Mouse (Mus musculus) hindbrain, embryonic 15.5 days (tissue): Measurements from ENCODE around the gene Sppl3. TPM values are rescaled to one million over a fixed set of nuclear protein-coding genes. Genes with fewer than 3 reads are reported as not detected.
"Not testable (repeated sequence)": the region's sequence is repeated elsewhere in the genome, so short reads cannot be mapped to it uniquely, and the experiment has no call there.

Experiments
- ATAC-seq: fragments of 200-750 bp; cut with Nextera tagmentation; 2 replicates; pipeline ENCODE4 v1.8.0; 2017; ENCODE audit warnings: low read depth, moderate number of reproducible peaks, moderate TSS enrichment; ENCODE audit not compliant: low FRiP score
- H3K27ac ChIP-seq: fragments of 300-500 bp; sonication (generic); replicated peaks from 2 replicates; pipeline ENCODE4 v1.5.1; 2015; ENCODE audit warnings: mild to moderate bottlenecking, inconsistent platforms
- H3K27me3 ChIP-seq: fragments of 300-500 bp; sonication (generic); 2 replicates; pipeline ENCODE4 v1.6.1; 2015; ENCODE audit warnings: control low read depth, inconsistent platforms
- H3K36me3 ChIP-seq: fragments of 300-500 bp; sonication (generic); 2 replicates; pipeline ENCODE4 v1.6.1; 2015; ENCODE audit warnings: control low read depth, inconsistent platforms
- H3K4me1 ChIP-seq: fragments of 300-500 bp; sonication (generic); replicated peaks from 2 replicates; pipeline ENCODE4 v1.6.1; 2015; ENCODE audit warnings: control low read depth, inconsistent platforms
- H3K4me2 ChIP-seq: fragments of 300-500 bp; sonication (generic); 2 replicates; pipeline ENCODE4 v1.6.1; 2015; ENCODE audit warnings: moderate library complexity, mild to moderate bottlenecking, inconsistent platforms
- H3K4me3 ChIP-seq: fragments of 300-500 bp; sonication (generic); 2 replicates; pipeline ENCODE4 v1.5.1; 2015; ENCODE audit warnings: mild to moderate bottlenecking, inconsistent platforms
- H3K9ac ChIP-seq: fragments of 300-500 bp; sonication (generic); 2 replicates; pipeline ENCODE4 v1.6.1; 2015; ENCODE audit warnings: inconsistent platforms
- H3K9me3 ChIP-seq: fragments of 300-500 bp; sonication (generic); 2 replicates; pipeline ENCODE4 v1.6.1; 2016; ENCODE audit warnings: control low read depth, inconsistent platforms
- WGBS: fragments of 180-500 bp; shearing (Covaris S2); methylation state at CpG from one replicate; pipeline ENCODE4 v1.1.7; 2015; 5-methylcytosine and 5-hydroxymethylcytosine counted together
- polyA plus RNA-seq: library from polyadenylated mRNA; unstranded; fragments of >200 nt; fragmentation: Nextera tagmentation; extraction: Ambion mirVana; gene quantifications from 2 replicates; pipeline ENCODE4 v1.2.1, GENCODE M21; 2015

Sppl3 gene
- polyA plus RNA-seq, 1 experiment from 2014 or later: 46.1 TPM

DNA sequence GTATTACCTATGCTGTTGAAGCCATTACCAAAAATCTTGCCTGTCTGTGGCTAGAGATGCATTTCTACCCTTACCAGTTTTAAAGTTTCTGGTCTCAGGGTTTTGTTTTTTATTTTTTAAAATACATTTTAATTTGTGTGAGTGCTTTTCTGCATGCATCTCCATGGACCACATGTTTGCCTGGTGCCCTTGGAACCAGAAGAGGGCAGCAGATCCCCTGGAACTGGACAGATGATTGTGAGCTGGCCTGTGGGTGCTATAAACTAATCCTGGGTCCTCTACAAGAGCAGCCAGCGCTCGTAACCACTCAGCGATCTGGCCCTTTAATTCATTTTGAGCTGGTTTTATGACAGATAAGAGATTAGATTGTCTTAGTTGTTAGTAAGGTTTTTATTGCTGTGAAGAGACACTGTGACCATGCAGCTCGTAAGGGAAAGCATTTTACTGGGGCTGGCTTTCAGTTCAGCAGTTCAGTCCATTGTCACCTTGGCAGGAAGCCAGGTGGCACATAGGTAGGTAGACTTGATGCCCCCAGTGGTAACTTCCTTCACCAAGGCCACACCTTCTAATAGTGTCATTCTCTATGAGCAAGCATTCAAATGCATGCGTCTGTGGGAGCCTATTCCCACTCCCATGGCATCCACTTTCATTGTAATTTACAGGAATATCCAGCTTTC lies 78.8 kb downstream of the Sppl3 start:
- H3K36me3 ChIP-seq: peaks cover 56% of the 10 kb centered on the region
- WGBS: 91% methylated on average over 5 of the region's 5 CpGs

DNA sequence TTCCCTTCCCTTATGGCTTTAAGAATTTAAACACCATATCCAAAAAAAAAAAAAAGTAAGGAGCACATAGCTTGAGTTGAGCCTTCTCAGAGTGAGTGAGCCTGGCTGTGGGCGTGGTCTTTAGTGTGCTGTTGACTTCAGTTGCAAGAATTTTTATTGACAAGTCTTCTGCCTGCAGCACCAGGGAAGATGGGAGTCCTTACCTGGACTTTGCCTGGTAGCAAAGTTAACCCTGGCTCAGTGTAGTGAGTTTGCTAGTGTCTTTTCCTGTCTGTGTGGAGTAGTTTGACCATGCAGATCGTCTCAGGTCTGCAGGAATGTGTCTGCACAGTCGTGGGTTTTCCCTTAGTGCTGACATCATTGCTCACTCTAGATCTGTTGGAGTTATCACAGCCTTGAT lies 80.1 kb downstream of the Sppl3 start:
- H3K9me3 ChIP-seq: no peaks in the 10 kb centered on the region
- no peak overlapping the region for H3K27ac ChIP-seq
- no peak for ATAC-seq
- no peaks in the 10 kb centered on the region for H3K4me1 ChIP-seq
- H3K9ac ChIP-seq: no peak overlapping the region
- H3K36me3 ChIP-seq: peaks cover 65% of the 10 kb centered on the region
- 87% methylated on average over 3 of the region's 3 CpGs for WGBS
- H3K4me2 ChIP-seq: no peak overlapping the region
- no peaks in the 10 kb centered on the region for H3K27me3 ChIP-seq
- no peak overlapping the region for H3K4me3 ChIP-seq

More for the DNA sequence above, 78.8 kb downstream of the Sppl3 start:
- no peak for ATAC-seq
- H3K27me3 ChIP-seq: no peaks in the 10 kb centered on the region
- H3K4me1 ChIP-seq: no peaks in the 10 kb centered on the region
- H3K4me2 ChIP-seq: no peak overlapping the region
- no peaks in the 10 kb centered on the region for H3K9me3 ChIP-seq
- no peak overlapping the region for H3K27ac ChIP-seq
- H3K4me3 ChIP-seq: no peak overlapping the region
- no peak overlapping the region for H3K9ac ChIP-seq

GRCm38 (mm10) chr5:115091776-115092175 lies 80.8 kb downstream of the Sppl3 start:
- Histone ChIP-seq H3K4me3 (no peak overlapping the region), H3K4me1 (no peaks in the 10 kb centered on the region), H3K9ac (no peak overlapping the region), H3K27me3 (no peaks in the 10 kb centered on the region), H3K4me2 (no peak overlapping the region), H3K27ac (no peak overlapping the region), H3K36me3 (peaks cover 65% of the 10 kb centered on the region), H3K9me3 (no peaks in the 10 kb centered on the region)
- ATAC-seq: no peak
- WGBS: 91% methylated on average over 6 of the region's 6 CpGs

GRCm38 (mm10) chr5:115098195-115098594 lies 87.3 kb downstream of the Sppl3 start, which contains the start of gene Gm10401:
Gene Gm10401, minus strand, starts transcription at chr5:115098295.
- Histone ChIP-seq H3K27ac (no peak within 1 kb of the TSS), H3K9me3 (no peaks in the 10 kb centered on the region), H3K4me1 (no peaks in the 10 kb centered on the region), H3K27me3 (no peaks in the 10 kb centered on the region), H3K4me2 (no peak within 1 kb of the TSS), H3K4me3 (no peak within 1 kb of the TSS), H3K36me3 (peaks cover 43% of the 10 kb centered on the region), H3K9ac (no peak within 1 kb of the TSS)
- ATAC-seq: no peak
- 96% methylated on average over 8 of the region's 8 CpGs for WGBS

DNA sequence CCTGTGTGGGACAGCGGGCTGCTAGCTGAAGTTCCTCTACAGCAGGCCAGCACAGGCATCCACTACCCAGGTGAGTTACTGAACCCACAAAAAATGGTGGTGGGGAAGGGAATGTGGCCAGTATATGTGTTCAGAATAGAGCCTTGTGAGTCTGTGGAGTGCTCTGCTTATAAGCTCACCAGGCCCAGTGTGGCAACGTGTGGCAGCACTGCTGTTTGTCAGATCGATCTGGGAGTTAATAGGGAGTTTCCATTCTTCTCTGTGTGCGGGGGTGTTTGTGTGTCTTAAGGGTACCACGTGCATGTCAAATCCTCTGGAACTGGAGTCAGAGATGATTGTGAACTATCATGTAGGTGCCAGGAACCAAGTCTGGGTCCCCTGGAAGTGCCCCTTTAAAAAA lies 88.6 kb downstream of the Sppl3 start:
- WGBS: 82% methylated on average over 5 of the region's 5 CpGs
- Histone ChIP-seq H3K9me3 (no peaks in the 10 kb centered on the region), H3K4me2 (no peak overlapping the region), H3K27ac (no peak overlapping the region), H3K9ac (no peak overlapping the region), H3K36me3 (peaks cover 43% of the 10 kb centered on the region), H3K4me3 (no peak overlapping the region), H3K4me1 (no peaks in the 10 kb centered on the region), H3K27me3 (no peaks in the 10 kb centered on the region)
- no peak for ATAC-seq

DNA sequence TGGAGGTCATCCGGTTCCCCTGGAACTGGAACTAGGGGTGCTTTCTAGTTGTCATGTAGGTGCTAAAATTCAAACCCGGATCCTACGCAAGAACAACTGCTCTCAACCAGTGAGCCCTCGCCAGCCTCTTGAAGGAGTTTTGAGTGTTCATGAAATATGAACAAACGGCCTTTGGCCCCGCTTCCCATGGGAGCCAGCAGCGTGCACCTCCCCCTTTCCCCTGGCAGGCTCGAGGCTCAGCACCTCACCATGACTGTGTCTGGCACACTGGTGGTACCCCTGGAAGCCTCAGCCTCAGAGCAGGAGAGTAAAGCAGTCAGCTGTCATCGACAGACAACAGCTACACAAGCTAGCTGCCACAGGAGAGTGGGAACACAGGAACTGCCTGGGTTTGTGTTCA lies 89.1 kb downstream of the Sppl3 start:
- 89% methylated on average over 9 of the region's 9 CpGs for WGBS
- Histone ChIP-seq H3K9ac (no peak overlapping the region), H3K36me3 (peaks cover 41% of the 10 kb centered on the region), H3K4me3 (no peak overlapping the region), H3K9me3 (no peaks in the 10 kb centered on the region), H3K4me1 (no peaks in the 10 kb centered on the region), H3K27ac (no peak overlapping the region), H3K4me2 (no peak overlapping the region), H3K27me3 (no peaks in the 10 kb centered on the region)
- no peak for ATAC-seq

DNA sequence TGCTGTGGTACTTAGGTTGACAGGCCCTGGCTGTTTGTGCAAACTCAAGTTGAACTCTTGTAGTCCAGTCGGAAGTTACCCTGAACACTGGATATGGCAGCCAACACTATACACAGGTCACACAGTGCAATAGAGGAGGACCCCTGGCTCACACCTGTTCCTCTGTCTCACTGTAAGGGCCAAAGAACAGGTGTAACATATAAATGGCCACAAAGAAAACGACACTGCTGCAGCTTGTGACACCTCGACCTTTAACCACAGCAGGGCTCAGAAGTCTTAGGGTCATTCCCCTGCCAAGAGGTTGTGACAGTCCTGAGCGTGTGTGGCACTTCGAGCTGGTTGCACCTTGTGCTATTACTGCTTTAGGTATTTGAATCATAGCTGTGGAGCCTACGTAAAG lies 89.5 kb downstream of the Sppl3 start:
- ATAC-seq: no peak
- Histone ChIP-seq H3K9me3 (no peaks in the 10 kb centered on the region), H3K4me2 (no peak overlapping the region), H3K27me3 (no peaks in the 10 kb centered on the region), H3K4me3 (no peak overlapping the region), H3K27ac (no peak overlapping the region), H3K4me1 (no peaks in the 10 kb centered on the region), H3K36me3 (peaks cover 36% of the 10 kb centered on the region), H3K9ac (no peak overlapping the region)
- WGBS: 87% methylated on average over 6 of the region's 6 CpGs

DNA sequence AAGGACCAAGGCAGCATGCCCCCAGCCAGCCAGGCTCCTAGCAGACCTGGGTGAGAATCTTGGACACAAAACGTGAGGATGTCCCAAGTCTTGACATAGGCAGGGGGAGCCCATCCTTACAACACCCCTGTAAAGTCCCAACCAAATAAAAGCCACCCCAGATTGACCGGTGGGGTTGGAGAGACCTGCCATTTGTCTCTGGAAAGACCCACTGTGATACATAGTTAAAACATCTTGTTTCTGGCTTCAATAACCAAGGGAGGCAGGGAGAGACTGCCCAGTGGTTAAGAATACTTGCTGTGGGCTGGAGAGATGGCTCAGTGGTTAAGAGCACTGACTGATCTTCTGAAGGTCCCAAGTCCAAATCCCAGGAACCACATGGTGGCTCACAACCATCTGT lies 91.3 kb downstream of the Sppl3 start:
- H3K36me3 ChIP-seq: peaks cover 19% of the 10 kb centered on the region
- H3K9me3 ChIP-seq: no peaks in the 10 kb centered on the region
- H3K9ac ChIP-seq: no peak overlapping the region
- H3K4me2 ChIP-seq: no peak overlapping the region
- 89% methylated on average over 2 of the region's 2 CpGs for WGBS
- no peak for ATAC-seq
- H3K4me3 ChIP-seq: no peak overlapping the region
- no peaks in the 10 kb centered on the region for H3K27me3 ChIP-seq
- no peaks in the 10 kb centered on the region for H3K4me1 ChIP-seq
- no peak overlapping the region for H3K27ac ChIP-seq

DNA sequence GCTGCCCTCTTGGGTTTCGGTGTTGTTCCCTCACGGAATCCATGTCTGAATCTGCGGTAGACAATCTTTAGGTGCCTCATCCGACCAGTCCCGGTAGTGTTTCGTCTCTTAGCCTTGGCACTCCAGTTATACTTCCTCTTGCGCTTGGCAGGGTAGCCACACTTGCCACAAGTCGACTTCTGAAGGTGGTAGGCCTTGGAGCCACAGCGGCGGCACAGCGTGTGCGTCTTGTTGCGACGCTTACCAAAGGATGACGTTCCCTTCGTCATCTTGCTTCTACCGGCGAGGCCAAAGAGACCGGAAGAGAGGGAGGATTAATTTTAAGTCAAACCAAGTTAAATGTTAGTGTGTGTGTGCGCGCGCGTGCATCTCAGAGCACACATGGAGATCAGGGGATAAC lies 92.3 kb downstream of the Sppl3 start:
- H3K4me2 ChIP-seq, H3K27ac ChIP-seq, H3K9me3 ChIP-seq, H3K9ac ChIP-seq, H3K27me3 ChIP-seq, ATAC-seq, H3K4me3 ChIP-seq, H3K36me3 ChIP-seq, H3K4me1 ChIP-seq: not testable (repeated sequence)
- 97% methylated on average over 23 of the region's 23 CpGs for WGBS

DNA sequence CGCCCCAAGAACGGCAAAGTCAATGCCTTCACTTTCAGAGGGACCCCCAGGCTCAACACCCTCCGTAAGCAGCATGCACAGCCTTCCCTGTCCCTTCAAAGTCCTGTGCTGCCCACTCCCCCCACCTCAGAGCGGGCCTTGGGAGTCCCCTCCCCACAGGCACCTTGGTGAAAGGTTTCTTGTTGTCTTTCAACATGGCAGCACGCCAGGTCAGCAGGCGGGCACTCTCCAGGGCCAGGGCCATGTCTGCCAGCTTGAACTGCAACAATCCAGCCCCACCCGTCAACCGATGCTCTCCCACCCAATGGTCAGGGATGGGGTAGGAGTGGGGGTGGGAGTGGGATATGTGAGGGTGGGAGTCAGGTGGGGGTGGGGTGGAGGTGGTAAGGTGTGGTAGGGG lies 100.2 kb downstream of the Sppl3 start:
- no peak overlapping the region for H3K9ac ChIP-seq
- no peaks in the 10 kb centered on the region for H3K36me3 ChIP-seq
- no peak for ATAC-seq
- H3K4me3 ChIP-seq: no peak overlapping the region
- no peak overlapping the region for H3K4me2 ChIP-seq
- 88% methylated on average over 7 of the region's 8 CpGs for WGBS
- 0 out of 2 replicates have a peak, but pooled peaks cover 3% of the 10 kb centered on the region for H3K4me1 ChIP-seq
- H3K27me3 ChIP-seq: no peaks in the 10 kb centered on the region
- H3K27ac ChIP-seq: no peak overlapping the region
- H3K9me3 ChIP-seq: no peaks in the 10 kb centered on the region

- no peaks in the 10 kb centered on the region for H3K9me3 ChIP-seq
- ATAC-seq: no peak
- no peak overlapping the region for H3K27ac ChIP-seq
- H3K4me2 ChIP-seq: no peak overlapping the region
- 98% methylated on average over 12 of the region's 12 CpGs for WGBS
- 0 out of 2 replicates have a peak, but pooled peaks cover 3% of the 10 kb centered on the region for H3K4me1 ChIP-seq
- no peaks in the 10 kb centered on the region for H3K27me3 ChIP-seq
- H3K9ac ChIP-seq: no peak overlapping the region
- no peak overlapping the region for H3K4me3 ChIP-seq
- no peaks in the 10 kb centered on the region for H3K36me3 ChIP-seq
These were observed 102.3 kb downstream of the Sppl3 start for GRCm38 (mm10) chr5:115113244-115113643.

DNA sequence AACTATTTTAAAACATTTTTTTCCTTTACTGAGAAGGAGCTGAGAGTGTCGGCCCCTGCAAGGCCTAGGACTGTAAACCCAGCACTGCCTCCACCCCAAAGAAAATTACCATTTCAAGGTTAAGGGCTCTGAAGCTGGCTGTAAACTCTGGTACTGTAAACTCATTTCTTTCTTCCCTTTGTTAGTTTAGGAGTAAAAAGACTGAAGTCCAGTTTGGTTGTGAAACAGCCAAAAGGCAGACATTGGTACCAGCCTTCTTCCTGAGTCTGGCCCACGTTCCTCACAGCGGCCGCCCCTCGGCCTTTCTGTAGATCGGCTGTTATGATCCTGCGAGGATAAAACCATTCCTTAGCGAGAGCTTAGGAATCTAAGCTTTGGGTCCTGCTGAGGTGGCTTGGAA lies 103.6 kb downstream of the Sppl3 start:
- Histone ChIP-seq H3K9me3 (no peaks in the 10 kb centered on the region), H3K27me3 (no peaks in the 10 kb centered on the region), H3K4me1 (peaks cover 14% of the 10 kb centered on the region), H3K4me2 (no peak overlapping the region), H3K36me3 (no peaks in the 10 kb centered on the region), H3K9ac (no peak overlapping the region), H3K27ac (no peak overlapping the region), H3K4me3 (no peak overlapping the region)
- WGBS: 86% methylated on average over 8 of the region's 8 CpGs
- no peak for ATAC-seq

- Histone ChIP-seq H3K9me3 (no peaks in the 10 kb centered on the region), H3K27me3 (no peaks in the 10 kb centered on the region), H3K9ac (no peak overlapping the region), H3K4me3 (no peak overlapping the region), H3K27ac (no peak overlapping the region), H3K4me1 (peaks cover 13% of the 10 kb centered on the region), H3K4me2 (no peak overlapping the region), H3K36me3 (no peaks in the 10 kb centered on the region)
- ATAC-seq: no peak
- WGBS: 94% methylated on average over 3 of the region's 3 CpGs
These were observed 105.5 kb downstream of the Sppl3 start for GRCm38 (mm10) chr5:115116426-115116825.
